Comparison of ENCODE assay signal across 8 mouse cellular contexts in the genomic region with DNA sequence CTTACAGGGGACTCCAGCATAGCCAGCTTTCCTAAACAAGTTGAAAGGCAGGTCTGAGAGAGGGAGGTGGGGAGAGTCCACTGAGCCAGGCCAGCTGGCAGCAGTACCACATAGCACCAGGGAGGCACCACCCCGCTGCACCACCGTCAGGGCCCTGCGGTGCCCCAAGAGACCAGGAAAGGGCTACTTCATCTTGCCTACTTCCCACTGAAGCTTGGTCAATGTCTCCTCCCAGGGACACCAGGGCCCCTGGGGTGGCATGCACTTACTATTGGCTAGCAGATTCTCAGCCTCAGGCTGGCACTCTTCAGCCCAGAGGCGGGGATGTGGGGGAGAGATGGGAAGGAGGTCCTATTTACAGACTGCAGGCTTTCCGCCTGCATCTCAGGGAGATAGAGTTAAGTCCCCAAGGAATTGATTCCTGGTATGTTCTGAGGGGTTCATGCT. TPM values are rescaled to one million over a fixed set of nuclear protein-coding genes. Genes with fewer than 3 reads are reported as not detected.
DNase-seq lines count a peak whose midpoint lies in the region; ATAC-seq and TF ChIP-seq lines count a peak whose summit lies in the region.
"Had no signal": no experiment of that assay in that cellular context is flagged by ENCODE, and none has a peak within 500 bp of the region (broad histone marks: within the 10 kb centered on the region; RNA-seq: fewer than 3 reads in every experiment).

No protein-coding gene starts in this region.

- WGBS in midbrain, embryonic 11.5 days: 52% methylated on average over 5 of the region's 5 CpGs
- WGBS in midbrain, embryonic 10.5 days: 72% methylated on average over 5 of the region's 5 CpGs
- 55% methylated on average over 5 of the region's 5 CpGs for WGBS in hindbrain, embryonic 14.5 days
- WGBS in liver, embryonic 15.5 days (ENCODE audit: insufficient replicate concordance): 57% methylated on average over 5 of the region's 5 CpGs
- WGBS in small intestine, adult 2 months: 28% methylated on average over 5 of the region's 5 CpGs

- no peak; the same call in 1 of the 2 replicates for TF ChIP-seq POLR2A in small intestine, adult 2 months (IDR thresholded peaks at IDR 0.05; ENCODE audit: low read depth, low read length)

- no peak for ATAC-seq in midbrain, embryonic 11.5 days (ENCODE audit: low FRiP score)
- ATAC-seq in hindbrain, embryonic 14.5 days (ENCODE audit: low FRiP score): no peak
- no peak for ATAC-seq in liver, embryonic 15.5 days (ENCODE audit: insufficient read depth)

- H3K4me2 ChIP-seq in midbrain, embryonic 11.5 days: no peak overlapping the region
- H3K4me2 ChIP-seq in hindbrain, embryonic 14.5 days (replicated peaks): peak overlapping the region; percentile 77
- peak overlapping the region; percentile 94 for H3K4me2 ChIP-seq in liver, embryonic 15.5 days

- H3K9me3 ChIP-seq in midbrain, embryonic 11.5 days (ENCODE audit: control insufficient read depth, low read length): no peaks in the 10 kb centered on the region
- H3K9me3 ChIP-seq in midbrain, embryonic 10.5 days (replicated peaks): no peaks in the 10 kb centered on the region
- H3K9me3 ChIP-seq in hindbrain, embryonic 14.5 days (ENCODE audit: control insufficient read depth, low read length): no peaks in the 10 kb centered on the region
- no peaks in the 10 kb centered on the region for H3K9me3 ChIP-seq in liver, embryonic 15.5 days (replicated peaks)
- H3K9me3 ChIP-seq: embryonic facial prominence, embryonic 12.5 days had no signal

- peaks cover 32% of the 10 kb centered on the region for H3K27me3 ChIP-seq in midbrain, embryonic 11.5 days (ENCODE audit: control insufficient read depth, insufficient read depth, low read length)
- peaks cover 54% of the 10 kb centered on the region for H3K27me3 ChIP-seq in midbrain, embryonic 10.5 days (ENCODE audit: low read depth, poor library complexity, severe bottlenecking)
- peaks cover 34% of the 10 kb centered on the region for H3K27me3 ChIP-seq in hindbrain, embryonic 14.5 days (ENCODE audit: control insufficient read depth, insufficient read depth, low read length)
- H3K27me3 ChIP-seq in liver, embryonic 15.5 days: peaks cover 39% of the 10 kb centered on the region
- no peaks in the 10 kb centered on the region for H3K27me3 ChIP-seq in small intestine, adult 2 months (ENCODE audit: control insufficient read depth, insufficient read depth, low read length)

- no peak overlapping the region for H3K9ac ChIP-seq in midbrain, embryonic 11.5 days (ENCODE audit: low read length)
- H3K9ac ChIP-seq in hindbrain, embryonic 14.5 days: peak overlapping the region; percentile 90
- H3K9ac ChIP-seq in liver, embryonic 15.5 days: no peak overlapping the region

- no peaks in the 10 kb centered on the region for H3K36me3 ChIP-seq in midbrain, embryonic 11.5 days (ENCODE audit: control insufficient read depth, insufficient read depth, low read length)
- H3K36me3 ChIP-seq in midbrain, embryonic 10.5 days: no peaks in the 10 kb centered on the region
- no peaks in the 10 kb centered on the region for H3K36me3 ChIP-seq in hindbrain, embryonic 14.5 days (replicated peaks; ENCODE audit: control insufficient read depth, insufficient read depth)
- H3K36me3 ChIP-seq in liver, embryonic 15.5 days (replicated peaks): no peaks in the 10 kb centered on the region
- peaks cover 9% of the 10 kb centered on the region for H3K36me3 ChIP-seq in small intestine, adult 2 months (ENCODE audit: control insufficient read depth, insufficient read depth, low read length)
- H3K36me3 ChIP-seq: embryonic facial prominence, embryonic 12.5 days had no signal

- no peak overlapping the region for H3K4me3 ChIP-seq in midbrain, embryonic 11.5 days (ENCODE audit: low read depth, low read length)
- H3K4me3 ChIP-seq in midbrain, embryonic 10.5 days: no peak overlapping the region; the same call in 1 of the 2 replicates
- peak overlapping the region; percentile 80 for H3K4me3 ChIP-seq in hindbrain, embryonic 14.5 days (replicated peaks; ENCODE audit: low read length)
- peak overlapping the region; percentile 64 for H3K4me3 ChIP-seq in liver, embryonic 15.5 days (replicated peaks)
- H3K4me3 ChIP-seq in small intestine, adult 2 months (ENCODE audit: low read depth, low read length): peak overlapping the region; percentile 71

- 0 out of 2 replicates have a peak, but pooled peaks cover 2% of the 10 kb centered on the region for H3K4me1 ChIP-seq in midbrain, embryonic 11.5 days (ENCODE audit: control insufficient read depth, insufficient read depth, low read length)
- peaks cover 15% of the 10 kb centered on the region for H3K4me1 ChIP-seq in midbrain, embryonic 10.5 days
- H3K4me1 ChIP-seq in hindbrain, embryonic 14.5 days (replicated peaks; ENCODE audit: control insufficient read depth, insufficient read depth, low read length): peaks cover 19% of the 10 kb centered on the region
- H3K4me1 ChIP-seq in liver, embryonic 15.5 days (replicated peaks): peaks cover 41% of the 10 kb centered on the region
- peaks cover 29% of the 10 kb centered on the region for H3K4me1 ChIP-seq in small intestine, adult 2 months (ENCODE audit: control insufficient read depth, insufficient read depth, insufficient read length, low read length)

- no peak overlapping the region for H3K27ac ChIP-seq in midbrain, embryonic 11.5 days (ENCODE audit: low read depth, low read length)
- no peak overlapping the region for H3K27ac ChIP-seq in midbrain, embryonic 10.5 days (replicated peaks)
- H3K27ac ChIP-seq in hindbrain, embryonic 14.5 days: no peak overlapping the region
- peak overlapping the region; percentile 55 for H3K27ac ChIP-seq in liver, embryonic 15.5 days (replicated peaks)
- peak overlapping the region; percentile 80 for H3K27ac ChIP-seq in small intestine, adult 2 months (ENCODE audit: insufficient read depth, low read depth, low read length)
- H3K27ac ChIP-seq: embryonic facial prominence, embryonic 12.5 days had no signal

- TF ChIP-seq CTCF in small intestine, adult 2 months (IDR thresholded peaks at IDR 0.05; ENCODE audit: extremely low read depth, insufficient read length, insufficient replicate concordance, low read depth, low read length): peak; percentile 2; the same call in 1 of the 2 replicates

- peak; percentile 80 for DNase-seq in midbrain, embryonic 11.5 days (ENCODE audit: low spot score, missing footprints)
- DNase-seq in midbrain, embryonic 10.5 days (ENCODE audit: low spot score): no peak
- DNase-seq in cerebellum, postnatal 10 days: peak; percentile 62 to 64
- peak; percentile 33 for DNase-seq in hindbrain, embryonic 14.5 days (ENCODE audit: low spot score)
- DNase-seq in gastrocnemius, postnatal 10 days: no peak

RNA-seq across cellular contexts. Expression of gene Adap1, which starts 1.4 kb away (rescaled TPM):
- polyA plus RNA-seq in midbrain, embryonic 11.5 days (2014; fragmentation: Nextera tagmentation; extraction: Ambion mirVana): 2.4 TPM in 2 replicates
- 0.37 and 0.53 TPM in 2 replicates for polyA plus RNA-seq in midbrain, embryonic 10.5 days (2016; fragmentation: Nextera tagmentation; extraction: Ambion mirVana)
- polyA plus RNA-seq in hindbrain, embryonic 14.5 days (2014; fragmentation: Nextera tagmentation; extraction: Ambion mirVana): 78.6 and 89.9 TPM in 2 replicates
- 4.3 and 5.2 TPM in 2 replicates for polyA plus RNA-seq in liver, embryonic 15.5 days (2015; fragmentation: Nextera tagmentation; extraction: Ambion mirVana)
- polyA plus RNA-seq in small intestine, adult 2 months (2012; rRNA removed): 57.8 and 234 TPM in 2 replicates
- total RNA-seq in gastrocnemius, postnatal 10 days (2021): 1 to 10 TPM; 2.2 to 2.6 TPM

RNA-seq across cellular contexts. Expression of gene Cox19, which starts 27.1 kb away (rescaled TPM):
- polyA plus RNA-seq in midbrain, embryonic 11.5 days (2014; fragmentation: Nextera tagmentation; extraction: Ambion mirVana): 124 and 133 TPM in 2 replicates
- 123 and 134 TPM in 2 replicates for polyA plus RNA-seq in midbrain, embryonic 10.5 days (2016; fragmentation: Nextera tagmentation; extraction: Ambion mirVana)
- 110 and 113 TPM in 2 replicates for polyA plus RNA-seq in hindbrain, embryonic 14.5 days (2014; fragmentation: Nextera tagmentation; extraction: Ambion mirVana)
- 44.3 and 49.3 TPM in 2 replicates for polyA plus RNA-seq in liver, embryonic 15.5 days (2015; fragmentation: Nextera tagmentation; extraction: Ambion mirVana)
- polyA plus RNA-seq in small intestine, adult 2 months (2012; rRNA removed): 58.8 and 104 TPM in 2 replicates
- total RNA-seq in gastrocnemius, postnatal 10 days (2021): 10 to 100 TPM; 72.0 to 76.4 TPM

RNA-seq across cellular contexts. Expression of gene Cyp2w1, which starts 28.3 kb away (rescaled TPM):
- not detected in 2 replicates for polyA plus RNA-seq in midbrain, embryonic 11.5 days (2014; fragmentation: Nextera tagmentation; extraction: Ambion mirVana)
- polyA plus RNA-seq in midbrain, embryonic 10.5 days (2016; fragmentation: Nextera tagmentation; extraction: Ambion mirVana): not detected in 2 replicates
- polyA plus RNA-seq in hindbrain, embryonic 14.5 days (2014; fragmentation: Nextera tagmentation; extraction: Ambion mirVana): not detected in 2 replicates
- polyA plus RNA-seq in liver, embryonic 15.5 days (2015; fragmentation: Nextera tagmentation; extraction: Ambion mirVana): not detected in 2 replicates
- 0.32 and 2.0 TPM in 2 replicates for polyA plus RNA-seq in small intestine, adult 2 months (2012; rRNA removed)
- not detected for total RNA-seq in gastrocnemius, postnatal 10 days (2021)

RNA-seq across cellular contexts. Expression of gene Gpr146, which starts 53.4 kb away (rescaled TPM):
- polyA plus RNA-seq in midbrain, embryonic 11.5 days (2014; fragmentation: Nextera tagmentation; extraction: Ambion mirVana): 1.5 and 2.7 TPM in 2 replicates
- polyA plus RNA-seq in midbrain, embryonic 10.5 days (2016; fragmentation: Nextera tagmentation; extraction: Ambion mirVana): 1.7 and 2.0 TPM in 2 replicates
- polyA plus RNA-seq in hindbrain, embryonic 14.5 days (2014; fragmentation: Nextera tagmentation; extraction: Ambion mirVana): 1.4 and 2.7 TPM in 2 replicates
- polyA plus RNA-seq in liver, embryonic 15.5 days (2015; fragmentation: Nextera tagmentation; extraction: Ambion mirVana): 25.0 and 26.4 TPM in 2 replicates
- 4.0 and 6.8 TPM in 2 replicates for polyA plus RNA-seq in small intestine, adult 2 months (2012; rRNA removed)
- 10 to 100 TPM; 13.0 to 19.0 TPM for total RNA-seq in gastrocnemius, postnatal 10 days (2021)

Comparison
In these comparisons a context has a peak if more than half of its experiments do, and no peak if none do; other contexts are left out.
1. DNase-seq: peak in midbrain, embryonic 11.5 days (single experiment), cerebellum, postnatal 10 days (2 of 2) and hindbrain, embryonic 14.5 days (single experiment); none in midbrain, embryonic 10.5 days (single experiment) and gastrocnemius, postnatal 10 days (single experiment).
2. H3K27ac ChIP-seq: peak in liver, embryonic 15.5 days (single experiment) and small intestine, adult 2 months (single experiment); none in midbrain, embryonic 11.5 days (single experiment), midbrain, embryonic 10.5 days (single experiment) and hindbrain, embryonic 14.5 days (single experiment).
3. H3K4me3 ChIP-seq: peak in hindbrain, embryonic 14.5 days (single experiment), liver, embryonic 15.5 days (single experiment) and small intestine, adult 2 months (single experiment); none in midbrain, embryonic 11.5 days (single experiment) and midbrain, embryonic 10.5 days (single experiment).